Mouse (Mus musculus) MEL (cell line): ENCODE data around the gene Usp54.

Source experiments
- CTCF ChIP-seq, 3 experiments: IDR thresholded peaks in 2 of 3; conservative IDR thresholded peaks in 1 of 3; 2 replicates each; pipeline ENCODE4 v1.5.1; 2011 to 2012; ENCODE audit warnings: low read length in 3 of 3, low read depth in 2 of 3, mild to moderate bottlenecking in 2 of 3, improper control_type of control experiment in 1 of 3, inconsistent platforms in 1 of 3, mixed read lengths in 1 of 3, moderate library complexity in 1 of 3; ENCODE audit not compliant: control insufficient read depth in 1 of 3, insufficient read depth in 1 of 3, poor library complexity in 1 of 3, severe bottlenecking in 1 of 3
- EP300 ChIP-seq, 2 experiments: IDR thresholded peaks; 2 replicates each; pipeline ENCODE4 v1.6.1; 2011; ENCODE audit warnings: improper control_type of control experiment in 2 of 2, low read length in 2 of 2, low read depth in 1 of 2, mild to moderate bottlenecking in 1 of 2
- HCFC1 ChIP-seq: IDR thresholded peaks from 2 replicates; pipeline ENCODE4 v1.6.1; 2012; ENCODE audit warnings: low read depth, mild to moderate bottlenecking, inconsistent platforms, low read length, improper control_type of control experiment, moderate library complexity
- POLR2A ChIP-seq, 2 experiments: IDR thresholded peaks; 2 replicates each; pipeline ENCODE4 v1.6.1; 2011 to 2012; ENCODE audit warnings: low read length in 2 of 2, mild to moderate bottlenecking in 2 of 2, control low read depth in 1 of 2, improper control_type of control experiment in 1 of 2, low read depth in 1 of 2, moderate library complexity in 1 of 2; ENCODE audit not compliant: control insufficient read depth in 1 of 2, insufficient read depth in 1 of 2, poor library complexity in 1 of 2
- TAL1 ChIP-seq: IDR thresholded peaks from 2 replicates; pipeline ENCODE4 v1.6.1; 2012; ENCODE audit warnings: mild to moderate bottlenecking, inconsistent platforms, low read length, moderate library complexity, mixed read lengths

DNA sequence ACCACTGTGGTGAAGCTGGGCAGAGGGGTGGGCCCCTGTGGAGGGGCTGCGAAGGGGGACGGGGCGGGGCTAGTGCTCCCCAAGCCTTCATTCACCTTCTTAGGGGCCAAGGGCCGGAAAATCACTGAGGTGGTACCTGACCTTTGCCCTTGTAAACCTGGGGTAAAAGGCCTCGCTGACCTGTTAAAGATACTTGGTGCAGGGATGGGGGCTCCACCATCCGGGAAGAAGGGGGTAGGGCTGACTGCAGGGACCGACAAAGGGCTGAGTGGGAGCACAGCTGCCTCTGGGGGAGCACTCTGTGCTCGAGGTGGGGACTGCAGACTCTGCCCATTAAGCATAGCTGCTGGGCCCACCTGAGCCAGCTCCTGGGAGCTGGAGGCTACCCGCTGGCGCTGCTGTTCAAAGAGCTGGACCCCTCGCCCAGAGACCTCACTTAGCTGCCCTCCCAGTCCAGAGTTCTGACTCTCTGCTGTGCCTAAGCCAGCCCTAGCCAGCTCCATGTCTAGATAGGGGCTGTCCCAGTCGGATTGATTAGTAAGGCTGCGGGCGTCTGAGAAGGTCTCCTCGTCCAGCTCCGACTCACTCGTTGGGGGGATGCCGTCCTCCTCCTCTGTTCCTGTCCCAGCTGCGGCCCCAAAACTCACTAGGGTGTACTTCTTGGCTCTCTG lies 20.9 kb upstream of the Usp54 start:
- TF ChIP-seq CTCF (IDR thresholded peaks at IDR 0.05 in 2 of 3, conservative IDR thresholded peaks at IDR 0.05 in 1 of 3; ENCODE audit: control insufficient read depth in 1 of 3, insufficient read depth in 1 of 3, low read depth in 2 of 3, low read length in 3 of 3, poor library complexity in 1 of 3, severe bottlenecking in 1 of 3) (no peak), HCFC1 (no peak), EP300 (IDR thresholded peaks at IDR 0.05; ENCODE audit: low read depth in 1 of 2, low read length in 2 of 2) (no peak), POLR2A (IDR thresholded peaks at IDR 0.05; ENCODE audit: control insufficient read depth in 1 of 2, insufficient read depth in 1 of 2, low read depth in 1 of 2, low read length in 2 of 2, poor library complexity in 1 of 2) (no peak), TAL1 (no peak)
